Mouse (Mus musculus) cerebellum, postnatal 14 days (tissue): Measurements from ENCODE around the gene Haus7.
A peak's percentile ranks its signal among the peaks of the same experiment; 100 is the strongest.
"Not testable (repeated sequence)": the region's sequence is repeated elsewhere in the genome, so short reads cannot be mapped to it uniquely, and the experiment has no call there.

Experiments used
- DNase-seq, 2 experiments: peaks; one replicate each; pipeline ENCODE4 v3.0.0; 2021; ENCODE audit warnings: mixed read lengths in 2 of 2

Haus7 gene

GRCm38 (mm10) chrX:73465483-73466186 lies 6.8 kb upstream of the Haus7 start:
- DNase-seq: peak in 1 of 2 experiments; percentile 22

GRCm38 (mm10) chrX:73460792-73461191 lies 1.9 kb upstream of the Haus7 start:
- no peak for DNase-seq

GRCm38 (mm10) chrX:73451949-73452348 lies 6.9 kb downstream of the Haus7 start:
- DNase-seq: peak; percentile 82 to 92

GRCm38 (mm10) chrX:73441428-73441827 lies 17.4 kb downstream of the Haus7 start:
- DNase-seq: no peak

- DNase-seq: no peak
Measured at GRCm38 (mm10) chrX:73435252-73435651, 23.6 kb downstream of the Haus7 start, which contains the start of gene Trex2. Gene Trex2 (minus strand): TSS chrX:73435344.

- no peak for DNase-seq
Measured at GRCm38 (mm10) chrX:73432850-73433249, 26.0 kb downstream of the Haus7 start.

- no peak for DNase-seq
Measured at GRCm38 (mm10) chrX:73430036-73430435, 28.8 kb downstream of the Haus7 start.

GRCm38 (mm10) chrX:73412767-73413166 lies 46.1 kb downstream of the Haus7 start:
- DNase-seq: no peak

- peak in 1 of 2 experiments; percentile 13 for DNase-seq
Measured at GRCm38 (mm10) chrX:73410880-73411517, 47.8 kb downstream of the Haus7 start, which contains the start of gene Zfp92. Gene Zfp92 (plus strand): TSS chrX:73411096.

GRCm38 (mm10) chrX:73401616-73402015 lies 57.2 kb downstream of the Haus7 start:
- no peak for DNase-seq

- DNase-seq: no peak
Measured at GRCm38 (mm10) chrX:73400951-73401350, 57.9 kb downstream of the Haus7 start.

- DNase-seq: not testable (repeated sequence)
Measured at GRCm38 (mm10) chrX:73398636-73399035, 60.2 kb downstream of the Haus7 start, which contains the start of gene Gm18336. Gene Gm18336 (minus strand): TSS chrX:73398736.

GRCm38 (mm10) chrX:73396446-73396845 lies 62.4 kb downstream of the Haus7 start:
- no peak for DNase-seq

GRCm38 (mm10) chrX:73391481-73391880 lies 67.4 kb downstream of the Haus7 start:
- no peak for DNase-seq
